Mouse (Mus musculus): ENCODE measurements at regions not wholly inside any gene's neighbourhood (a gene's known extent, or its start where the extent isn't known, plus 50 kb on each side); places are given as distances from the start of the nearest gene placed in this dataset.

DNA sequence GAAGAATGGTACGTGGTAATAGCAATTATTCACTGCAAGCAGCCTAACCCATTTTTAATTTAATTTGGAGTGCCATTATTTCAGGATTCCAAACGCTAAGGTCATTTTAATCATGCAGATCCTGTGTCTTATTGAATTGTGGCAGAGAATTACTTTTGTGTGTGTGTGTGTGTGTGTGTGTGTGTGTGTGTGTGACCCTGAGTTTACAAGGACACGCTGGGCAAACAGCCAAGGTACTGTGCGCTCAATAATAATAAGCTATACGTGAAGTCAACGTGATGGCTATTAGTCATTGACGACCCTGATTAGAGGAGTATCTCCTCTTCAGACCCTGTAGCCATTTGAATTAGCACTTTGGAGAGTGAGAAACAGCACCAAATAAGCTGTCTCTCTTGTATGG is 144.1 kb downstream of the Klf7 start:
- no peak overlapping the region for H3K4me3 ChIP-seq
- no peak overlapping the region for H3K4me2 ChIP-seq
- H3K27ac ChIP-seq: no peak overlapping the region
- WGBS: 50% methylated on average over 7 of the region's 7 CpGs
- no peaks in the 10 kb centered on the region for H3K36me3 ChIP-seq
- no peaks in the 10 kb centered on the region for H3K27me3 ChIP-seq
- ATAC-seq (ENCODE audit: insufficient number of reproducible peaks, low FRiP score, low TSS enrichment, low read depth): no peak
- H3K4me1 ChIP-seq: no peaks in the 10 kb centered on the region
- H3K9me3 ChIP-seq: no peaks in the 10 kb centered on the region
- no peak overlapping the region for H3K9ac ChIP-seq

- Histone ChIP-seq H3K4me3 (no peak overlapping the region), H3K9me3 (no peaks in the 10 kb centered on the region), H3K9ac (no peak overlapping the region), H3K36me3 (no peaks in the 10 kb centered on the region), H3K4me1 (no peaks in the 10 kb centered on the region), H3K27ac (no peak overlapping the region), H3K4me2 (no peak overlapping the region), H3K27me3 (no peaks in the 10 kb centered on the region)
- ATAC-seq (ENCODE audit: insufficient number of reproducible peaks, low FRiP score, low TSS enrichment, low read depth): no peak
- 47% methylated on average over 4 of the region's 4 CpGs for WGBS
Measured at GRCm38 (mm10) chr1:63977302-63977888, 144.7 kb downstream of the Klf7 start.

DNA sequence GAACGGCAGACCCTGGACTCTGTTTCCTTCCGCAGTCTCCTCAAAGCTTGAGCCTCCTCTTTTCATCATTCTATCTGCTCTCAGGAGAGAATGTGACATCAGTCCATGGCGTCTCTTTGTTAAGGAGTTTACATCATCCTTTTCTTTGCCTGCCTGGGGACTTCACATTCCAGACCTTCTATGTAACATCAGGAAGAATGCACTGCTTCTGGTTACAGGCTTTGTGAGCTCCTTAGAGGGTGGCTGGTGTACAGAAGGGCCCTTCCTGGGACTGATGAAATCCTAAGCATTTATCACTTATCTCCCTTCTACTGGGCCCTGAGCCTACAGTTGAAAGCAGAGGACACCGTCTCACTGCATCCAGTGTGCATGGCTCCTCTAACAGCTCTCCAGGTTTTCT is 145.2 kb downstream of the Klf7 start:
- H3K4me1 ChIP-seq: no peaks in the 10 kb centered on the region
- no peaks in the 10 kb centered on the region for H3K27me3 ChIP-seq
- H3K4me3 ChIP-seq: no peak overlapping the region
- H3K36me3 ChIP-seq: no peaks in the 10 kb centered on the region
- H3K9ac ChIP-seq: no peak overlapping the region
- whole genome bisulfite sequencing: 53% methylated on average over 4 of the region's 4 CpGs
- ATAC-seq (ENCODE audit: insufficient number of reproducible peaks, low FRiP score, low TSS enrichment, low read depth): no peak
- H3K4me2 ChIP-seq: no peak overlapping the region
- H3K27ac ChIP-seq: no peak overlapping the region
- H3K9me3 ChIP-seq: no peaks in the 10 kb centered on the region

DNA sequence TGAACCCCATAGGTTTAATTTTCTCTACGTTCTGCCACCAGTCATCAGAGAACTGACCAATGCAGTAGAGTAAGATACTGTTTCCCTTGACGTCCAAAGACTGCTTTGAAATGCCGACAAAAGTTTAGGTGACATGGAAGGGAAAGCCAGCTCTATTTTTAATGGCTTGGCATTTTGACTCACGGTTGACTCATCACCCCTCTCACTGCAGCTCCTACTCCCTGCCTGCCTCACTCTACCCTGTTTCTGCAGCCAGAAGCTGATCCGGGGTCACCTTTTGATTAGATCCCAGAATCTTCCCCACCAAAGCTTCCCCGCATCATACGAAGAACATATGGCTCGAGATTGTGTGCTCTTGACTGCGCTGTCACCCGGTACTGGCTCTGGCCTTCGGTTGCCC is 154.2 kb downstream of the Klf7 start:
- no peaks in the 10 kb centered on the region for H3K27me3 ChIP-seq
- no peak overlapping the region for H3K9ac ChIP-seq
- H3K4me2 ChIP-seq: no peak overlapping the region
- H3K9me3 ChIP-seq: no peaks in the 10 kb centered on the region
- ATAC-seq (ENCODE audit: insufficient number of reproducible peaks, low FRiP score, low TSS enrichment, low read depth): no peak
- no peaks in the 10 kb centered on the region for H3K4me1 ChIP-seq
- H3K4me3 ChIP-seq: no peak overlapping the region
- 91% methylated on average over 11 of the region's 11 CpGs for WGBS
- no peaks in the 10 kb centered on the region for H3K36me3 ChIP-seq
- H3K27ac ChIP-seq: no peak overlapping the region

- H3K4me1 ChIP-seq: no peaks in the 10 kb centered on the region
- ATAC-seq (ENCODE audit: insufficient number of reproducible peaks, low FRiP score, low TSS enrichment, low read depth): no peak
- H3K36me3 ChIP-seq: no peaks in the 10 kb centered on the region
- no peak overlapping the region for H3K9ac ChIP-seq
- no peak overlapping the region for H3K4me3 ChIP-seq
- no peaks in the 10 kb centered on the region for H3K9me3 ChIP-seq
- no peak overlapping the region for H3K27ac ChIP-seq
- H3K4me2 ChIP-seq: no peak overlapping the region
- no peaks in the 10 kb centered on the region for H3K27me3 ChIP-seq
Measured at GRCm38 (mm10) chr1:63965446-63965845, 156.6 kb downstream of the Klf7 start.

- H3K4me3 ChIP-seq: no peak overlapping the region
- WGBS: 68% methylated on average over 1 of the region's 1 CpGs
- no peak overlapping the region for H3K27ac ChIP-seq
- no peak for ATAC-seq (ENCODE audit: insufficient number of reproducible peaks, low FRiP score, low TSS enrichment, low read depth)
- H3K36me3 ChIP-seq: no peaks in the 10 kb centered on the region
- no peaks in the 10 kb centered on the region for H3K27me3 ChIP-seq
- H3K9ac ChIP-seq: no peak overlapping the region
- no peaks in the 10 kb centered on the region for H3K9me3 ChIP-seq
- H3K4me2 ChIP-seq: no peak overlapping the region
- no peaks in the 10 kb centered on the region for H3K4me1 ChIP-seq
Measured at GRCm38 (mm10) chr1:63964519-63964918, 157.6 kb downstream of the Klf7 start.

DNA sequence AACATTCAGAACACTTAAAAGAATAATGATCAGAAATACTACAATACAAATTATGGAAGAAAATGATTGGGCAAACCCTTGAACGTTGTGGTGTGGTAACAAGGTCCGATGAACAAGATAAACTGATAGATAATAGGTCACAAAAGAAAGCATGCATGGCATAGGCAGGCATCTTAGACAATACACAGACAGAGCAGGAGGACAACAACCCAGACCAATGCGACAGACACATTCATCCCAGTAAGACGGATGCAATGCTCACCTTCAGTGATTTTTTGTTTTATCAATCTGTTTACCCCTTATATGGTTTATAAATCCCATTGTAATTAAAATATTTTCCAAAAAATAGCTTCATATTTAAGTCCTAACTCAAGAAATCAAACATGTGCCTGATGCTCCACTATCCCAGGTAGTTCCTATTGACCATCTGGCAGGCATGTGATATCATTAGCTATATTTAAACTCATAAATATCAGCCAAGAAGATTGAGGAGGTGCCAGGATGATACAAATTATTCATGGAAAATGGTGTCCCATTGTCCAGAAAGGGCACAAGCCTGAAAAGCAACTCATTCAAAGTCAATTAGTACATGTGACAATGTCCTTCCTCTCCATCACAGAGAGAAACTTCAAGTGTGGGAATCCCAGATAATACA is 166.3 kb downstream of the Klf7 start:
- no peaks in the 10 kb centered on the region for H3K4me1 ChIP-seq
- WGBS: 91% methylated on average over 4 of the region's 4 CpGs
- H3K9ac ChIP-seq: no peak overlapping the region
- ATAC-seq (ENCODE audit: insufficient number of reproducible peaks, low FRiP score, low TSS enrichment, low read depth): no peak
- H3K27me3 ChIP-seq: no peaks in the 10 kb centered on the region
- H3K36me3 ChIP-seq: no peaks in the 10 kb centered on the region
- no peaks in the 10 kb centered on the region for H3K9me3 ChIP-seq
- H3K4me3 ChIP-seq: no peak overlapping the region
- no peak overlapping the region for H3K27ac ChIP-seq
- H3K4me2 ChIP-seq: no peak overlapping the region

DNA sequence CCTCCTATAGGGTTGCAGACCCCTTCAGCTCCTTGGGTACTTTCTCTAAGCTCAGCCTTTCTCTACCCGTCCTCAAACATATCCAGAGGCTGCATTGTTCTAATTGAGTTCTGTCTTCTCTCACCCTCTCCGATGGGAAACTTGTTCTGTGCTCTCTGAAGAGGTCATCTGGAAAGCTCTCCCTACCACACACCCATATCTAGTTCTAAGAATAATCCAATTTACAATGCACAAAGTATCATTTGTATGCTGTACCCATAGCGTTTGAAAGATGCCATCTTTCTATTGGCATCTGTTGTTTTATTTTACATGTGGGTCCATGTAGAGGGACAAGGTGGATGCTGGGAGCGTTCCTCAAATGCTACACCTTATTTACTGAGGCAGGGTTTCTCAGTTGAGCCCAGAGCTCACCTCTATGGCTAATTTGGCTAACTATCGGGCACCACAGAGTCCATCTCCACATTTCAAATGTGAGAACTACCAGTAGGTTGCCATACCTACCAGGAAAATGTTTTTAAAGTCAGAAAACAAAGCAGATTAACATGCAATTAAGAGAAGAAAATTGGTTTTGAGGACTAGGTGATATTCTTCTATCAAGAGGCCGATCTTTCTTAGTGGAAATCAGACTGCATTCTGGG is 167.1 kb downstream of the Klf7 start:
- no peaks in the 10 kb centered on the region for H3K36me3 ChIP-seq
- no peaks in the 10 kb centered on the region for H3K4me1 ChIP-seq
- no peak overlapping the region for H3K4me3 ChIP-seq
- 90% methylated on average over 6 of the region's 6 CpGs for WGBS
- no peaks in the 10 kb centered on the region for H3K27me3 ChIP-seq
- H3K27ac ChIP-seq: no peak overlapping the region
- no peak for ATAC-seq (ENCODE audit: insufficient number of reproducible peaks, low FRiP score, low TSS enrichment, low read depth)
- no peak overlapping the region for H3K4me2 ChIP-seq
- H3K9ac ChIP-seq: no peak overlapping the region
- H3K9me3 ChIP-seq: no peaks in the 10 kb centered on the region

DNA sequence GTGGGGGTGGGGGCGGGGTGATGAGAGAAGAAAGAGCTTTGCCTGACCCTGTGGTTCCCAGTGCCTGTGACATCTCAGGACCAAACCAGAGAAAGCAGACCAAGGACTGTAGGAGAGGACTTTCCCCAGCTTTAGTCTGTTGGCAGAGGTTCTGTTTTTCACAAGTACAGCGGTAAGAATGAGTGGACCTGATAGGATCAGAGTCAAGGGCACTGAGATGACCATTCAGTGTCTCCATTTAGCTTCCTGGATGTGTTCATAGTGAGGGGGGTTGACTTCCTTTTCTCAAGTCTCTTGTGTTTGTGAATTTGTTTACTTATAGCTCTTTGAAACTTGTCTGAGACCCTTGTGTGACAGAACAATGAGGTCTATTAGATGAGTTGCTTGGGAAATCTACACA is 167.9 kb downstream of the Klf7 start:
- Histone ChIP-seq H3K9me3 (no peaks in the 10 kb centered on the region), H3K36me3 (no peaks in the 10 kb centered on the region), H3K4me3 (no peak overlapping the region), H3K4me1 (no peaks in the 10 kb centered on the region), H3K9ac (no peak overlapping the region), H3K27me3 (no peaks in the 10 kb centered on the region), H3K27ac (no peak overlapping the region), H3K4me2 (no peak overlapping the region)
- WGBS: 68% methylated on average over 2 of the region's 2 CpGs
- no peak for ATAC-seq (ENCODE audit: insufficient number of reproducible peaks, low FRiP score, low TSS enrichment, low read depth)

- no peaks in the 10 kb centered on the region for H3K9me3 ChIP-seq
- ATAC-seq (ENCODE audit: insufficient number of reproducible peaks, low FRiP score, low TSS enrichment, low read depth): no peak
- 51% methylated on average over 18 of the region's 18 CpGs for WGBS
- H3K27ac ChIP-seq: no peak overlapping the region
- no peaks in the 10 kb centered on the region for H3K36me3 ChIP-seq
- H3K4me1 ChIP-seq: no peaks in the 10 kb centered on the region
- no peak overlapping the region for H3K9ac ChIP-seq
- no peak overlapping the region for H3K4me2 ChIP-seq
- no peaks in the 10 kb centered on the region for H3K27me3 ChIP-seq
- H3K4me3 ChIP-seq: no peak overlapping the region
Measured at GRCm38 (mm10) chr1:63953229-63953883, 168.7 kb downstream of the Klf7 start.

GRCm38 (mm10) chr1:63951663-63952062 is 170.4 kb downstream of the Klf7 start:
- ATAC-seq (ENCODE audit: insufficient number of reproducible peaks, low FRiP score, low TSS enrichment, low read depth): no peak
- no peaks in the 10 kb centered on the region for H3K9me3 ChIP-seq
- no peaks in the 10 kb centered on the region for H3K36me3 ChIP-seq

DNA sequence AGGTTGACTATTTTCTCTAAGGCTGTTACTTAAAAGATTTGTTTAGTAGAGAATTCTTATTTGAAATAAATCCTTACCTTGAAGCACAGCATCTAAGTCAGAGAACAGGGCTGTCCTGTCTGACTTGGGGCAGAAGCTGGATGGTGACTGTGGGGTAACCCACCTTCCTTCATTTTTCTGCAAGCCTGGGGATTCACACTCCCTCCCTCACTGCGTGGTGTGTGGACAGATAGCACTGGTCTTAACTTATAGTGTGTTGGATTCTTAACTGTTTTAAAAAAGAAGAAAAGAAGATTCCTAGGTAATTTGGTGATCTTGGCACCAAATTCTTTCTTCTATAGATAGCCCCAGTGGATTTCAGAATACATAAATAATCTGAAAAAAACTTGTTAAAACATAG is 174.8 kb downstream of the Klf7 start:
- H3K4me3 ChIP-seq: no peak overlapping the region
- no peaks in the 10 kb centered on the region for H3K4me1 ChIP-seq
- ATAC-seq (ENCODE audit: insufficient number of reproducible peaks, low FRiP score, low TSS enrichment, low read depth): no peak
- H3K27ac ChIP-seq: no peak overlapping the region
- H3K9ac ChIP-seq: no peak overlapping the region
- WGBS: 67% methylated on average over 1 of the region's 1 CpGs
- no peaks in the 10 kb centered on the region for H3K36me3 ChIP-seq
- H3K27me3 ChIP-seq: no peaks in the 10 kb centered on the region
- H3K4me2 ChIP-seq: no peak overlapping the region
- no peaks in the 10 kb centered on the region for H3K9me3 ChIP-seq

More at GRCm38 (mm10) chr1:63951663-63952062, 170.4 kb downstream of the Klf7 start:
- no peak overlapping the region for H3K9ac ChIP-seq
- H3K27ac ChIP-seq: no peak overlapping the region
- H3K4me1 ChIP-seq: no peaks in the 10 kb centered on the region
- H3K27me3 ChIP-seq: no peaks in the 10 kb centered on the region
- H3K4me3 ChIP-seq: no peak overlapping the region
- 73% methylated on average over 7 of the region's 7 CpGs for WGBS
- no peak overlapping the region for H3K4me2 ChIP-seq
